In genomic region chr4:132085114-132085513, GRCm38 (mm10) we compare ENCODE assay signal across 32 mouse cellular contexts. TPM values are rescaled to one million over a fixed set of nuclear protein-coding genes. Genes with fewer than 3 reads are reported as not detected.
DNase-seq lines count a peak whose midpoint lies in the region; ATAC-seq and TF ChIP-seq lines count a peak whose summit lies in the region.
"Had no signal": no experiment of that assay in that cellular context is flagged by ENCODE, and none has a peak within 500 bp of the region (broad histone marks: within the 10 kb centered on the region; RNA-seq: fewer than 3 reads in every experiment).

No protein-coding gene starts in this region.

- no peak overlapping the region for H3K4me2 ChIP-seq in midbrain, embryonic 13.5 days (replicated peaks)
- H3K4me2 ChIP-seq: embryonic facial prominence, embryonic 12.5 days; heart, embryonic 13.5 days; kidney, embryonic 15.5 days; liver, embryonic 12.5 days; midbrain, embryonic 15.5 days; neural tube, embryonic 15.5 days had no signal

- DNase-seq in thymus, adult 2 months: peak; percentile 32
- no peak for DNase-seq in thymus, adult 18-20 months
- DNase-seq in MEL (ENCODE audit: low read depth, low spot score): peak; percentile 61
- DNase-seq in yolk sac, embryonic 10.5 days (ENCODE audit: low spot score): no peak
- DNase-seq in layer of hippocampus, postnatal 10 days (ENCODE audit: low spot score in 2 of 2): no peak
- DNase-seq: adrenal gland, postnatal 14 days; cerebellum, adult 11 months; cerebellum, adult 9-10 months; cerebellum, postnatal 36 days; embryo, embryonic 11 days; gastrocnemius, adult 2 months; heart, postnatal 10 days; kidney, adult 18-20 months; kidney, postnatal 25 days; liver, postnatal 0 days; lung, postnatal 4 days had no signal

- H3K27me3 ChIP-seq in thymus, adult 2 months (ENCODE audit: control insufficient read depth, insufficient read depth, low read length): no peaks in the 10 kb centered on the region
- H3K27me3 ChIP-seq in MEL (ENCODE audit: control insufficient read depth in 1 of 2, insufficient read depth in 2 of 2, low read length in 2 of 2): no peaks in the 10 kb centered on the region
- peaks cover 1% of the 10 kb centered on the region; the same call in 1 of the 2 replicates for H3K27me3 ChIP-seq in midbrain, embryonic 13.5 days
- H3K27me3 ChIP-seq: embryonic facial prominence, embryonic 12.5 days; heart, embryonic 13.5 days; kidney, embryonic 15.5 days; liver, embryonic 12.5 days; neural tube, embryonic 15.5 days; Patski had no signal

- no peak for TF ChIP-seq EP300 in MEL (IDR thresholded peaks at IDR 0.05; ENCODE audit: low read depth in 1 of 2, low read length in 2 of 2)

- no peak for TF ChIP-seq RAD21 in MEL (IDR thresholded peaks at IDR 0.05; ENCODE audit: low read depth, low read length)

- H3K4me1 ChIP-seq in thymus, adult 2 months (replicated peaks; ENCODE audit: control insufficient read depth, insufficient read depth, low read length): no peaks in the 10 kb centered on the region
- H3K4me1 ChIP-seq in MEL (ENCODE audit: control insufficient read depth in 1 of 2, insufficient read depth in 2 of 2, low read length in 2 of 2): peaks cover 0 to 6% of the 10 kb centered on the region in 2 experiments; a peak in 3 of 4 replicates
- peaks cover 5% of the 10 kb centered on the region; the same call in 1 of the 2 replicates for H3K4me1 ChIP-seq in midbrain, embryonic 13.5 days (replicated peaks)
- H3K4me1 ChIP-seq: embryonic facial prominence, embryonic 12.5 days; kidney, embryonic 15.5 days; midbrain, embryonic 15.5 days; neural tube, embryonic 15.5 days had no signal

- H3K4me3 ChIP-seq in thymus, adult 2 months (ENCODE audit: control insufficient read depth, insufficient read depth, low read length): no peak overlapping the region
- no peak overlapping the region for H3K4me3 ChIP-seq in MEL (ENCODE audit: control insufficient read depth in 1 of 2, insufficient read depth in 1 of 2, low read depth in 2 of 2, low read length in 2 of 2)
- H3K4me3 ChIP-seq in midbrain, embryonic 13.5 days (replicated peaks): no peak overlapping the region
- H3K4me3 ChIP-seq: embryonic facial prominence, embryonic 12.5 days; gastrocnemius, adult 2 months; heart, embryonic 13.5 days; hindbrain, embryonic 10.5 days; kidney, embryonic 15.5 days; layer of hippocampus, adult 2 months; liver, embryonic 12.5 days; midbrain, embryonic 15.5 days; neural tube, embryonic 15.5 days had no signal

- no peaks in the 10 kb centered on the region for H3K9me3 ChIP-seq in MEL (replicated peaks; ENCODE audit: insufficient read depth, low read length)
- H3K9me3 ChIP-seq in midbrain, embryonic 13.5 days: no peaks in the 10 kb centered on the region
- H3K9me3 ChIP-seq: embryonic facial prominence, embryonic 12.5 days; G1E; heart, embryonic 13.5 days; hindbrain, embryonic 10.5 days; kidney, embryonic 15.5 days; midbrain, embryonic 15.5 days; neural tube, embryonic 15.5 days had no signal

- ATAC-seq in megakaryocyte, adult 5-6 weeks (ENCODE audit: poor library complexity, severe bottlenecking): peak; percentile 33; the same call in 1 of the 2 replicates
- no peak for ATAC-seq in midbrain, embryonic 13.5 days
- ATAC-seq: forebrain, embryonic 14.5 days; hindbrain, embryonic 16.5 days; liver, embryonic 12.5 days; liver, postnatal 0 days; midbrain, embryonic 15.5 days; Patski had no signal

- WGBS in thymus, adult 2 months: 23% methylated on average over 7 of the region's 7 CpGs
- WGBS in midbrain, embryonic 13.5 days: 79% methylated on average over 7 of the region's 7 CpGs

- no peak overlapping the region for H3K9ac ChIP-seq in MEL (ENCODE audit: control insufficient read depth, low read depth, low read length, poor library complexity, severe bottlenecking)
- H3K9ac ChIP-seq in midbrain, embryonic 13.5 days (replicated peaks): no peak overlapping the region
- H3K9ac ChIP-seq: embryonic facial prominence, embryonic 12.5 days; heart, embryonic 13.5 days; kidney, embryonic 15.5 days; liver, embryonic 12.5 days; liver, postnatal 0 days; midbrain, embryonic 15.5 days; neural tube, embryonic 15.5 days had no signal

- TF ChIP-seq POLR2A in thymus, adult 2 months (IDR thresholded peaks at IDR 0.05; ENCODE audit: control insufficient read depth, extremely low read depth, insufficient read depth, low read length, poor library complexity): no peak
- no peak for TF ChIP-seq POLR2A in MEL (IDR thresholded peaks at IDR 0.05; ENCODE audit: control insufficient read depth in 1 of 2, insufficient read depth in 1 of 2, low read depth in 1 of 2, low read length in 2 of 2, poor library complexity in 1 of 2)

- TF ChIP-seq CTCF in thymus, adult 2 months (IDR thresholded peaks at IDR 0.05; ENCODE audit: borderline replicate concordance, control insufficient read depth, extremely low read depth, insufficient read depth, low read length, poor library complexity): no peak
- TF ChIP-seq CTCF in MEL (IDR thresholded peaks at IDR 0.05 in 2 of 3, conservative IDR thresholded peaks at IDR 0.05 in 1 of 3; ENCODE audit: control insufficient read depth in 1 of 3, insufficient read depth in 1 of 3, low read depth in 2 of 3, low read length in 3 of 3, poor library complexity in 1 of 3, severe bottlenecking in 1 of 3): no peak

- no peak overlapping the region for H3K27ac ChIP-seq in thymus, adult 2 months (ENCODE audit: control insufficient read depth, insufficient read depth, low read length)
- H3K27ac ChIP-seq in MEL (ENCODE audit: control insufficient read depth, low read depth, low read length): no peak overlapping the region
- no peak overlapping the region for H3K27ac ChIP-seq in midbrain, embryonic 13.5 days
- H3K27ac ChIP-seq: embryonic facial prominence, embryonic 12.5 days; gastrocnemius, adult 2 months; heart, embryonic 13.5 days; hindbrain, embryonic 10.5 days; kidney, embryonic 15.5 days; layer of hippocampus, adult 2 months; liver, embryonic 12.5 days; midbrain, embryonic 15.5 days; neural tube, embryonic 15.5 days had no signal

- no peaks in the 10 kb centered on the region for H3K79me2 ChIP-seq in MEL (ENCODE audit: control insufficient read depth, insufficient read depth, low read length, poor library complexity)

- H3K36me3 ChIP-seq in thymus, adult 2 months (ENCODE audit: control insufficient read depth, insufficient read depth, low read length): no peaks in the 10 kb centered on the region
- peaks cover 0 to 9% of the 10 kb centered on the region in 2 experiments; a peak in 2 of 4 replicates for H3K36me3 ChIP-seq in MEL (ENCODE audit: control insufficient read depth in 1 of 2, insufficient read depth in 2 of 2, low read length in 2 of 2)
- H3K36me3 ChIP-seq in midbrain, embryonic 13.5 days: no peaks in the 10 kb centered on the region
- H3K36me3 ChIP-seq: embryonic facial prominence, embryonic 12.5 days; G1E; heart, embryonic 13.5 days; hindbrain, embryonic 10.5 days; kidney, embryonic 15.5 days; liver, embryonic 12.5 days; midbrain, embryonic 15.5 days; neural tube, embryonic 15.5 days had no signal

TF ChIP-seq in MEL, 35 proteins besides CTCF, POLR2A, EP300 and RAD21:
- TF ChIP-seq UBTF (IDR thresholded peaks at IDR 0.05; ENCODE audit: borderline replicate concordance, insufficient read depth, low read depth, low read length): no peak
- no peak for TF ChIP-seq MYC (IDR thresholded peaks at IDR 0.05; ENCODE audit: low read depth, low read length)
- TF ChIP-seq ZC3H11A (IDR thresholded peaks at IDR 0.05; ENCODE audit: low read depth, low read length): no peak

RNA-seq across cellular contexts. Expression of gene Epb41, which starts 10.0 kb away (rescaled TPM):
- 103 and 119 TPM in 2 replicates for polyA plus RNA-seq in thymus, adult 2 months (2012; rRNA removed)
- 36.5 and 41.9 TPM in 2 replicates for total RNA-seq in MEL (2012; rRNA removed)
- polyA plus RNA-seq in MEL (2012; ENCODE audit: insufficient read depth in 1 of 2, insufficient read length in 2 of 2, low read depth in 1 of 2, low replicate concordance in 2 of 2, missing spikeins in 1 of 2): 100 to 1,000 TPM in 1 of 2 experiments, 10 to 100 TPM in 1; 44.3 to 115 TPM
- total RNA-seq in megakaryocyte, adult 5-6 weeks (2015): 42.5 and 51.8 TPM in 2 replicates
- 61.1 and 62.3 TPM in 2 replicates for total RNA-seq in megakaryocyte, adult 5-6 weeks (2017)
- polyA plus RNA-seq in midbrain, embryonic 13.5 days (2015; fragmentation: Nextera tagmentation; extraction: Ambion mirVana): 120 and 122 TPM in 2 replicates
- total RNA-seq in layer of hippocampus, postnatal 10 days (2021): 10 to 100 TPM; 30.2 to 33.7 TPM

RNA-seq across cellular contexts. Expression of gene Gm10300, which starts 10.6 kb away (rescaled TPM):
- 0.07 and 0.10 TPM in 2 replicates for polyA plus RNA-seq in thymus, adult 2 months (2012; rRNA removed)
- total RNA-seq in MEL (2012; rRNA removed): 0.29 and 0.46 TPM in 2 replicates
- polyA plus RNA-seq in MEL (2012; ENCODE audit: insufficient read depth in 1 of 2, insufficient read length in 2 of 2, low read depth in 1 of 2, low replicate concordance in 2 of 2, missing spikeins in 1 of 2): under 1 TPM in 1 of 2 experiments, not detected in 1; 0.18 TPM
- 0.16 TPM in 1 of 2 replicates, not detected in the other for total RNA-seq in megakaryocyte, adult 5-6 weeks (2015)
- total RNA-seq in megakaryocyte, adult 5-6 weeks (2017): 0.33 and 0.37 TPM in 2 replicates
- not detected in 2 replicates for polyA plus RNA-seq in midbrain, embryonic 13.5 days (2015; fragmentation: Nextera tagmentation; extraction: Ambion mirVana)
- not detected for total RNA-seq in layer of hippocampus, postnatal 10 days (2021)
- total RNA-seq: layer of hippocampus, adult 2 months; layer of hippocampus, postnatal 25 days had no signal
- polyA plus RNA-seq: embryonic facial prominence, embryonic 12.5 days; forebrain, embryonic 14.5 days; hindbrain, embryonic 16.5 days; intestine, embryonic 14.5 days; midbrain, embryonic 15.5 days; neural tube, embryonic 15.5 days had no signal

RNA-seq across cellular contexts. Expression of gene Oprd1, which starts 59.2 kb away (rescaled TPM):
- polyA plus RNA-seq in thymus, adult 2 months (2012; rRNA removed): 3.9 and 4.3 TPM in 2 replicates
- total RNA-seq in MEL (2012; rRNA removed): not detected in 2 replicates
- polyA plus RNA-seq in MEL (2012; ENCODE audit: insufficient read depth in 1 of 2, insufficient read length in 2 of 2, low read depth in 1 of 2, low replicate concordance in 2 of 2, missing spikeins in 1 of 2): under 1 TPM in 1 of 2 experiments, not detected in 1; 0.01 TPM
- total RNA-seq in megakaryocyte, adult 5-6 weeks (2015): not detected in 2 replicates
- not detected in 2 replicates for total RNA-seq in megakaryocyte, adult 5-6 weeks (2017)
- polyA plus RNA-seq in midbrain, embryonic 13.5 days (2015; fragmentation: Nextera tagmentation; extraction: Ambion mirVana): 0.09 and 0.24 TPM in 2 replicates
- total RNA-seq in layer of hippocampus, postnatal 10 days (2021): 1 to 10 TPM; 5.3 to 5.4 TPM
- total RNA-seq: gastrocnemius, adult 2 months had no signal
- polyA plus RNA-seq: G1E; liver, postnatal 0 days; Patski had no signal

Comparison
In these comparisons a context has a peak if more than half of its experiments do, and no peak if none do; other contexts are left out.
1. DNase-seq: peak in thymus, adult 2 months (single experiment) and MEL (single experiment); none in thymus, adult 18-20 months (0 of 2), yolk sac, embryonic 10.5 days (single experiment) and layer of hippocampus, postnatal 10 days (0 of 2).